Mouse (Mus musculus): Measurements from ENCODE around the gene Ptpro.

The Ptpro gene

GRCm38 (mm10) chr6:137455537-137456041 lies 203.5 kb downstream of the Ptpro start:
- Histone ChIP-seq H3K27me3 (ENCODE audit: insufficient read depth, low read length) (no peaks in the 10 kb centered on the region), H3K4me1 (replicated peaks; ENCODE audit: low read depth, low read length) (peaks cover 13% of the 10 kb centered on the region; the same call in 1 of the 2 replicates), H3K36me3 (ENCODE audit: insufficient read depth, low read length) (no peaks in the 10 kb centered on the region), H3K9me3 (ENCODE audit: low read length) (no peaks in the 10 kb centered on the region), H3K4me3 (replicated peaks; ENCODE audit: low read length) (no peak overlapping the region)
- TF ChIP-seq CTCF (conservative IDR thresholded peaks at IDR 0.05; ENCODE audit: low read length) (peak; percentile 63), POU5F1 (IDR thresholded peaks at IDR 0.05; ENCODE audit: borderline replicate concordance, low read length) (no peak)

- H3K4me1 ChIP-seq (replicated peaks; ENCODE audit: low read depth, low read length): peaks cover 13% of the 10 kb centered on the region; the same call in 1 of the 2 replicates
- TF ChIP-seq CTCF (conservative IDR thresholded peaks at IDR 0.05; ENCODE audit: low read length) (no peak), NANOG (IDR thresholded peaks at IDR 0.05; ENCODE audit: borderline replicate concordance, low read length) (no peak), POU5F1 (IDR thresholded peaks at IDR 0.05; ENCODE audit: borderline replicate concordance, low read length) (no peak)
- no peak overlapping the region for H3K4me3 ChIP-seq (replicated peaks; ENCODE audit: low read length)
- H3K9me3 ChIP-seq (ENCODE audit: low read length): no peaks in the 10 kb centered on the region
- H3K36me3 ChIP-seq (ENCODE audit: insufficient read depth, low read length): no peaks in the 10 kb centered on the region
- no peaks in the 10 kb centered on the region for H3K27me3 ChIP-seq (ENCODE audit: insufficient read depth, low read length)
Measured at GRCm38 (mm10) chr6:137456064-137456463, 203.9 kb downstream of the Ptpro start.

GRCm38 (mm10) chr6:137457210-137457609 lies 205.1 kb downstream of the Ptpro start:
- H3K4me3 ChIP-seq (replicated peaks; ENCODE audit: low read length): no peak overlapping the region
- TF ChIP-seq POU5F1 (IDR thresholded peaks at IDR 0.05; ENCODE audit: borderline replicate concordance, low read length): no peak
- TF ChIP-seq CTCF (conservative IDR thresholded peaks at IDR 0.05; ENCODE audit: low read length): no peak
- TF ChIP-seq NANOG (IDR thresholded peaks at IDR 0.05; ENCODE audit: borderline replicate concordance, low read length): no peak
- H3K27me3 ChIP-seq (ENCODE audit: insufficient read depth, low read length): no peaks in the 10 kb centered on the region
- peaks cover 13% of the 10 kb centered on the region; the same call in 1 of the 2 replicates for H3K4me1 ChIP-seq (replicated peaks; ENCODE audit: low read depth, low read length)
- no peaks in the 10 kb centered on the region for H3K36me3 ChIP-seq (ENCODE audit: insufficient read depth, low read length)
- no peaks in the 10 kb centered on the region for H3K9me3 ChIP-seq (ENCODE audit: low read length)

- H3K27me3 ChIP-seq (ENCODE audit: insufficient read depth, low read length): no peaks in the 10 kb centered on the region
- H3K4me3 ChIP-seq (replicated peaks; ENCODE audit: low read length): no peak overlapping the region
- no peak for TF ChIP-seq NANOG (IDR thresholded peaks at IDR 0.05; ENCODE audit: borderline replicate concordance, low read length)
- no peak for TF ChIP-seq POU5F1 (IDR thresholded peaks at IDR 0.05; ENCODE audit: borderline replicate concordance, low read length)
- peaks cover 13% of the 10 kb centered on the region; the same call in 1 of the 2 replicates for H3K4me1 ChIP-seq (replicated peaks; ENCODE audit: low read depth, low read length)
- no peaks in the 10 kb centered on the region for H3K9me3 ChIP-seq (ENCODE audit: low read length)
- no peaks in the 10 kb centered on the region for H3K36me3 ChIP-seq (ENCODE audit: insufficient read depth, low read length)
Measured at GRCm38 (mm10) chr6:137458136-137458535, 206.0 kb downstream of the Ptpro start.

GRCm38 (mm10) chr6:137463771-137464170 lies 211.7 kb downstream of the Ptpro start:
- Histone ChIP-seq H3K27me3 (ENCODE audit: insufficient read depth, low read length) (no peaks in the 10 kb centered on the region), H3K9me3 (ENCODE audit: low read length) (no peaks in the 10 kb centered on the region), H3K36me3 (ENCODE audit: insufficient read depth, low read length) (no peaks in the 10 kb centered on the region), H3K4me1 (replicated peaks; ENCODE audit: low read depth, low read length) (peaks cover 9% of the 10 kb centered on the region; the same call in 1 of the 2 replicates), H3K4me3 (replicated peaks; ENCODE audit: low read length) (no peak overlapping the region)
- TF ChIP-seq CTCF (conservative IDR thresholded peaks at IDR 0.05; ENCODE audit: low read length) (no peak), POU5F1 (IDR thresholded peaks at IDR 0.05; ENCODE audit: borderline replicate concordance, low read length) (no peak), NANOG (IDR thresholded peaks at IDR 0.05; ENCODE audit: borderline replicate concordance, low read length) (no peak)

- no peaks in the 10 kb centered on the region for H3K36me3 ChIP-seq (ENCODE audit: insufficient read depth, low read length)
- H3K27me3 ChIP-seq (ENCODE audit: insufficient read depth, low read length): no peaks in the 10 kb centered on the region
- H3K4me3 ChIP-seq (replicated peaks; ENCODE audit: low read length): no peak overlapping the region
- peaks cover 3% of the 10 kb centered on the region; the same call in 1 of the 2 replicates for H3K4me1 ChIP-seq (replicated peaks; ENCODE audit: low read depth, low read length)
- H3K9me3 ChIP-seq (ENCODE audit: low read length): no peaks in the 10 kb centered on the region
- no peak for TF ChIP-seq CTCF (conservative IDR thresholded peaks at IDR 0.05; ENCODE audit: low read length)
- TF ChIP-seq POU5F1 (IDR thresholded peaks at IDR 0.05; ENCODE audit: borderline replicate concordance, low read length): no peak
- no peak for TF ChIP-seq NANOG (IDR thresholded peaks at IDR 0.05; ENCODE audit: borderline replicate concordance, low read length)
Measured at GRCm38 (mm10) chr6:137465253-137465652, 213.1 kb downstream of the Ptpro start.

- H3K4me3 ChIP-seq (replicated peaks; ENCODE audit: low read length): no peak overlapping the region
- H3K9me3 ChIP-seq (ENCODE audit: low read length): no peaks in the 10 kb centered on the region
- no peak for TF ChIP-seq CTCF (conservative IDR thresholded peaks at IDR 0.05; ENCODE audit: low read length)
- no peak for TF ChIP-seq NANOG (IDR thresholded peaks at IDR 0.05; ENCODE audit: borderline replicate concordance, low read length)
- no peak for TF ChIP-seq POU5F1 (IDR thresholded peaks at IDR 0.05; ENCODE audit: borderline replicate concordance, low read length)
- H3K27me3 ChIP-seq (ENCODE audit: insufficient read depth, low read length): no peaks in the 10 kb centered on the region
- no peaks in the 10 kb centered on the region for H3K36me3 ChIP-seq (ENCODE audit: insufficient read depth, low read length)
- H3K4me1 ChIP-seq (replicated peaks; ENCODE audit: low read depth, low read length): peaks cover 3% of the 10 kb centered on the region; the same call in 1 of the 2 replicates
Measured at GRCm38 (mm10) chr6:137466256-137466655, 214.1 kb downstream of the Ptpro start.

GRCm38 (mm10) chr6:137467696-137468095 lies 215.6 kb downstream of the Ptpro start:
- no peaks in the 10 kb centered on the region for H3K36me3 ChIP-seq (ENCODE audit: insufficient read depth, low read length)
- H3K27me3 ChIP-seq (ENCODE audit: insufficient read depth, low read length): no peaks in the 10 kb centered on the region
- peaks cover 3% of the 10 kb centered on the region; the same call in 1 of the 2 replicates for H3K4me1 ChIP-seq (replicated peaks; ENCODE audit: low read depth, low read length)
- no peak for TF ChIP-seq CTCF (conservative IDR thresholded peaks at IDR 0.05; ENCODE audit: low read length)
- TF ChIP-seq POU5F1 (IDR thresholded peaks at IDR 0.05; ENCODE audit: borderline replicate concordance, low read length): no peak
- TF ChIP-seq NANOG (IDR thresholded peaks at IDR 0.05; ENCODE audit: borderline replicate concordance, low read length): no peak
- H3K9me3 ChIP-seq (ENCODE audit: low read length): no peaks in the 10 kb centered on the region
- no peak overlapping the region for H3K4me3 ChIP-seq (replicated peaks; ENCODE audit: low read length)

- H3K4me1 ChIP-seq (replicated peaks; ENCODE audit: low read depth, low read length): peaks cover 3% of the 10 kb centered on the region; the same call in 1 of the 2 replicates
- H3K4me3 ChIP-seq (replicated peaks; ENCODE audit: low read length): no peak overlapping the region
- H3K27me3 ChIP-seq (ENCODE audit: insufficient read depth, low read length): no peaks in the 10 kb centered on the region
- no peaks in the 10 kb centered on the region for H3K36me3 ChIP-seq (ENCODE audit: insufficient read depth, low read length)
- TF ChIP-seq NANOG (IDR thresholded peaks at IDR 0.05; ENCODE audit: borderline replicate concordance, low read length) (no peak), POU5F1 (IDR thresholded peaks at IDR 0.05; ENCODE audit: borderline replicate concordance, low read length) (no peak), CTCF (conservative IDR thresholded peaks at IDR 0.05; ENCODE audit: low read length) (peak; percentile 16; the same call in 1 of the 2 replicates)
- H3K9me3 ChIP-seq (ENCODE audit: low read length): no peaks in the 10 kb centered on the region
Measured at GRCm38 (mm10) chr6:137469541-137469940, 217.4 kb downstream of the Ptpro start.

All from E14TG2a.4 (cell line).